Mouse (Mus musculus): ENCODE measurements around the gene G6pdx. TPM values are rescaled to one million over a fixed set of nuclear protein-coding genes. Genes with fewer than 3 reads are reported as not detected.

Gene G6pdx
- polyA plus RNA-seq (2014; fragmentation: Nextera tagmentation; extraction: Ambion mirVana), result 25.7 and 26.6 TPM in 2 replicates

DNA sequence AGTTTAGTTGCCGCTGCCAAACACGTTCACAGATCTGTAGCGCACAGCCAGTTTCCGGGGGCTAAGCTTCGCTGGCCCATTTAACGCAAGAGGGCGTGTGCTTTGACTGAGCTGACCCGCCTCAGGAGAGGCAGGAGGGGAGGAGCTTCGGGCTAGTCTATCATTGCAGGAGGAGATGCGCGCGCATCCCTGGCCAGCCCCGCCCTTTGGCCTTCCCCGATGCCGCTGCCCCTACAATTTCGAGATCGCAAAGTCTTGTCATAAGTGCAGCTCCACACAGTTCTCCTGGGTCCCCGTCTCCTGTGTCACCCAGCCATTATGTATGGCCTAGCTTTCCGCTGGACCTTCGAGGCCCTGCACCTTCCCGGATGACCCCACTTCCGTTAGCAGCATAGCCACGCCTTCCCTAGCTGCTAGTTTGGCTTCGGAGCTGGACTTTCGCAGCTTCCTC, at the start of gene G6pdx:
TSS of gene G6pdx (minus strand) at position 369 of the 451 bp plus-strand sequence.
- Histone ChIP-seq H3K4me3 (ENCODE audit: low read depth, low read length) (peak within 1 kb of the TSS; percentile 64), H3K9me3 (replicated peaks; ENCODE audit: control insufficient read depth, low read length) (no peaks in the 10 kb centered on the region), H3K4me2 (peak within 1 kb of the TSS; percentile 71), H3K36me3 (ENCODE audit: control insufficient read depth, insufficient read depth, low read length) (no peaks in the 10 kb centered on the region), H3K4me1 (ENCODE audit: control insufficient read depth, insufficient read depth, low read length) (0 out of 2 replicates have a peak, but pooled peaks cover 3% of the 10 kb centered on the region), H3K27me3 (ENCODE audit: control insufficient read depth, insufficient read depth, low read length) (no peaks in the 10 kb centered on the region), H3K27ac (ENCODE audit: low read depth, low read length) (peak within 1 kb of the TSS; percentile 62), H3K9ac (ENCODE audit: low read depth, low read length) (peak within 1 kb of the TSS; percentile 74)
- peak; percentile 79 for ATAC-seq (replicated peaks; ENCODE audit: insufficient number of reproducible peaks, low FRiP score, low TSS enrichment)
- 16% methylated on average over 25 of the region's 25 CpGs for WGBS (ENCODE audit: insufficient replicate concordance)

DNA sequence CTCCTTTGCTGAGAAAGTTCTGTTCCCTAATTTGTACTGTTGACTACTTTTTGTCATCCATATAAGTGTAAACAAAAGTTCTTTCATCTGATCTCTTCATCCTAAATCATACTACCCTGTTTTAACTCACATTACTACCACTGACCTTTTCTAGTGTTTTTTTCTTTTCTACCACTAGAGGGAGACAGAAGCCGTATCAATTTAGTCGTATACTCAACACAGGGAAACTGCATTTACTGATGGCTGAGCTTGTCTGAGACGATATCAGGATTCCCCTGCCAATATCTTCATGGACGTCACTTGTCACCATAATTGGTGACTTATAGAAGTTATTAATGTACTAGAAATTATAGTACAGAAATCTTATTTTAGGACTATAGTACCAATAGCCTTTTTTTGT, 23.8 kb upstream of the G6pdx start:
- H3K4me2 ChIP-seq, result no peak overlapping the region
- H3K27me3 ChIP-seq (ENCODE audit: control insufficient read depth, insufficient read depth, low read length), result no peaks in the 10 kb centered on the region
- no peak overlapping the region for H3K4me3 ChIP-seq (ENCODE audit: low read depth, low read length)
- H3K9ac ChIP-seq (ENCODE audit: low read depth, low read length), result no peak overlapping the region
- ATAC-seq (replicated peaks; ENCODE audit: insufficient number of reproducible peaks, low FRiP score, low TSS enrichment), result no peak
- no peak overlapping the region for H3K27ac ChIP-seq (ENCODE audit: low read depth, low read length)
- H3K4me1 ChIP-seq (ENCODE audit: control insufficient read depth, insufficient read depth, low read length), result no peaks in the 10 kb centered on the region
- no peaks in the 10 kb centered on the region for H3K36me3 ChIP-seq (ENCODE audit: control insufficient read depth, insufficient read depth, low read length)
- H3K9me3 ChIP-seq (replicated peaks; ENCODE audit: control insufficient read depth, low read length), result no peaks in the 10 kb centered on the region
- 7% methylated on average over 4 of the region's 4 CpGs for whole genome bisulfite sequencing (ENCODE audit: insufficient replicate concordance)

DNA sequence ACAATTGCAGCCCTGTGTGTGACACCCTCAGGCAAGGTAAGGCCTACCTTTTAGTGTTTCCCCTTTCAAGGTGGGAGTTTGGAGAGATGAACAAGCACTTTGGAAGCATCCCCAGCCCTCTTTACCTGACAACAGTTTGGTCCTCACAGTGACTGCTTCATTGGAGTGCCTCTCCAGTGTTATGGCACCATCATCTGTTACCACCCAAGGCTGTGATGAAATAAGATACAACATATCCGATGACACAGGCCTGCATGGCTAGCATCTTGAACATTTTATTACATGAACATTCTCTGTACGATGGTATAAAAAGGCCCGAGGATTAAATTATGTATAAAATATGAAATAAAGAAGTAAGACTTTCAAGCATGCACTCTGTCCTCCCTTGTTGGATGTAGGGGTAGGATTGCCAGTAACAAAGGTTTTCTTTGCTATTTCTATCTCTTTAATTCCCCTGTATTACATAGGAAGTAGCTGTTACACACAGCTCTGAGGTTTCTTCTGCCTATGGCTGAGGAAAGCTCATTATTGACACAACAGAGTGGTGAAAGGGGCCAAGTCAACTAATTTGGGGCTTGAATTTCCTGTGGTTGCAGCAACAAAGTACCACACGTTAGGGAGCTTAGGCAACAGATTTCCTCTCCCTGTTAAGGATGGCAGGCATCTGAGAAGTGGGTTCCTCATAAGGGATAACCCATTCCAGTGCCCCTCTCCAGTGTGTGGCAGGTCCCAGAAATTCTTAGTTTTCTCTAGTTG, 22.3 kb upstream of the G6pdx start:
- Histone ChIP-seq H3K9me3 (replicated peaks; ENCODE audit: control insufficient read depth, low read length) (no peaks in the 10 kb centered on the region), H3K9ac (ENCODE audit: low read depth, low read length) (no peak overlapping the region), H3K4me2 (no peak overlapping the region), H3K4me1 (ENCODE audit: control insufficient read depth, insufficient read depth, low read length) (no peaks in the 10 kb centered on the region), H3K27ac (ENCODE audit: low read depth, low read length) (no peak overlapping the region), H3K27me3 (ENCODE audit: control insufficient read depth, insufficient read depth, low read length) (no peaks in the 10 kb centered on the region), H3K4me3 (ENCODE audit: low read depth, low read length) (no peak overlapping the region), H3K36me3 (ENCODE audit: control insufficient read depth, insufficient read depth, low read length) (no peaks in the 10 kb centered on the region)
- no peak for ATAC-seq (replicated peaks; ENCODE audit: insufficient number of reproducible peaks, low FRiP score, low TSS enrichment)
- WGBS (ENCODE audit: insufficient replicate concordance), result 74% methylated on average over 4 of the region's 4 CpGs

DNA sequence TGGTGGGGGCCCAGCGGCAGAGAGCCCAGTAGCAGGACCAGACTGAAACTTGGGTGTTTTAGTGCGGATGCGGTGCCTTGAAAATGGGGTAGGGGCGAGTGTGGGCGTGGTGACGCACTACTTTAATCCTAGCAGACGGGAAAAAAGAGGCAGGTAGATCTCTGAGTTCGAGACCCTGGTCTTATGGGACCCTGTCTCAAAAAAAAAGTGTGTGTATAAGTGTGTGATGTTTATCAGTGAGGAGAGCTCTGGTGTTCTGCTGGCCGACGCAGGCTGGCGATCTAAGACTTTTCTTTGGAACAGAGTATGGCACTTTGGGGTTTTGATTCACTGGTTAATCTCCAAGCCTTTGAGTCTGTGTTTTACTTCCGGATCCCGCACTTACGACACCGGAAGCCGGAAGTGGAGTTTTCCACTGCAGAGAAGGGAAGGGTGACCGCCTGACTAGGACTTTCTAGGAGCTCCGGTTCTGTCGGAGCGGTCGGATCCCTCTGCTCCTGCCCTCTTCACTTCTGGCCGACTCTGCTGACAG, 362 bp upstream of the G6pdx start:
- H3K9ac ChIP-seq (ENCODE audit: low read depth, low read length), result peak overlapping the region; percentile 74
- peak overlapping the region; percentile 62 for H3K27ac ChIP-seq (ENCODE audit: low read depth, low read length)
- 13% methylated on average over 22 of the region's 22 CpGs for WGBS (ENCODE audit: insufficient replicate concordance)
- peak; percentile 43; the same call in 1 of the 2 replicates for ATAC-seq (replicated peaks; ENCODE audit: insufficient number of reproducible peaks, low FRiP score, low TSS enrichment)
- H3K36me3 ChIP-seq (ENCODE audit: control insufficient read depth, insufficient read depth, low read length), result no peaks in the 10 kb centered on the region
- no peaks in the 10 kb centered on the region for H3K27me3 ChIP-seq (ENCODE audit: control insufficient read depth, insufficient read depth, low read length)
- no peaks in the 10 kb centered on the region for H3K9me3 ChIP-seq (replicated peaks; ENCODE audit: control insufficient read depth, low read length)
- peak overlapping the region; percentile 71 for H3K4me2 ChIP-seq
- H3K4me3 ChIP-seq (ENCODE audit: low read depth, low read length), result peak overlapping the region; percentile 64
- 0 out of 2 replicates have a peak, but pooled peaks cover 3% of the 10 kb centered on the region for H3K4me1 ChIP-seq (ENCODE audit: control insufficient read depth, insufficient read depth, low read length)

DNA sequence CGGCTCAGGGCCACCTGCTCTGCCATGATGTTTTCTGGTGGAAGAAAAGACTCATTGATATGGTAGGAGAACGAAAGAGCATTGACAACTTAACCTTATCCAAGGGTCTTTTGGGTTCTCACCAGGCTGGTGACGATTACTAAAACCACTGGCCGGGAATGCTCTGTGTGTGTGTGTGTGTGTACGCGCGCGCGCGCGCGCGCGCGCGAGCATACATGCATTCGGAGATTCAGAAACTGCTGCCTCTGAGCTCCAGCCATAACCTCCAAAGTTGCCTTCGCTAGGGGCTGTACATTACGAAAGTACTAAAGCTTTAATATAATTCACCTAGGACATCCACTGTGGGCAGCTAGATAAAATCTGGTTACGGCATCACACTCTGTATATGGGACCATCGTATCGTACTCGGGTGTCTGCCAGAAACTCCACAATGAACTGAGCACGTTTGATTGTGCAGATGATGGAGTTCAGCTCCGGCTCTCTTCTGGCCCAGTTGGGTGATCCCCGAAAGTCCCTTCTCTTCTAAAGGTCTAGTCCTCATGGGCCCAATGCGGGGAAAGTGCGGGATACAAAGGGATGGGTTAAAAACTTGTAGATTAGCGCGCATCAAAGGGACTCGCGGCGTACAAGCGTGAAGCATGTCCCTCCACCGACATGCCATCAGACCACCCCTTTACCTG, 708 bp downstream of the G6pdx start:
- Histone ChIP-seq H3K4me2 (peak overlapping the region; percentile 71), H3K36me3 (ENCODE audit: control insufficient read depth, insufficient read depth, low read length) (no peaks in the 10 kb centered on the region), H3K27me3 (ENCODE audit: control insufficient read depth, insufficient read depth, low read length) (no peaks in the 10 kb centered on the region), H3K4me1 (ENCODE audit: control insufficient read depth, insufficient read depth, low read length) (0 out of 2 replicates have a peak, but pooled peaks cover 3% of the 10 kb centered on the region), H3K9me3 (replicated peaks; ENCODE audit: control insufficient read depth, low read length) (no peaks in the 10 kb centered on the region), H3K9ac (ENCODE audit: low read depth, low read length) (peak overlapping the region; percentile 74), H3K4me3 (ENCODE audit: low read depth, low read length) (peak overlapping the region; percentile 64), H3K27ac (ENCODE audit: low read depth, low read length) (no peak overlapping the region)
- 21% methylated on average over 35 of the region's 35 CpGs for WGBS (ENCODE audit: insufficient replicate concordance)
- ATAC-seq (replicated peaks; ENCODE audit: insufficient number of reproducible peaks, low FRiP score, low TSS enrichment), result no peak

DNA sequence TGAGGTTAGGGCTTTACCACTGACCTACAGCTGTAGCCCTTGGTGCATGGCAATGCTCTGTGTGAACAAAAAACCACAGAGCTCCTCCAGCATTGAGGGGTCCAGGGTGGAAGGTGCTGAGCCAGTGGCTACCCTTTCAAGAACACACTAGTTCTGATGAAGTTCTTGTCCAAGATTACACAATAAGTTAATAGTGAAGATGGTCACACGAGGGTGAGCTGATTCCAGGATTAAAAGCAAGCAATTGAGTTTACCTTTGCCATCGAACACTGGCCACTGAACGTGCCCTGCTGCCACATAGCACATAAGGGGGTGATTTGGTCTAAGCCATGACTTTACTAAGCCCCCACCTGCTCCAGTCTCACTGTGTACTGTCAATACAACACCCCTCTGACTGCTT, 1.9 kb downstream of the G6pdx start:
- H3K9ac ChIP-seq (ENCODE audit: low read depth, low read length), result no peak overlapping the region
- H3K27ac ChIP-seq (ENCODE audit: low read depth, low read length), result no peak overlapping the region
- 0 out of 2 replicates have a peak, but pooled peaks cover 3% of the 10 kb centered on the region for H3K4me1 ChIP-seq (ENCODE audit: control insufficient read depth, insufficient read depth, low read length)
- H3K9me3 ChIP-seq (replicated peaks; ENCODE audit: control insufficient read depth, low read length), result no peaks in the 10 kb centered on the region
- no peak for ATAC-seq (replicated peaks; ENCODE audit: insufficient number of reproducible peaks, low FRiP score, low TSS enrichment)
- no peaks in the 10 kb centered on the region for H3K27me3 ChIP-seq (ENCODE audit: control insufficient read depth, insufficient read depth, low read length)
- 71% methylated on average over 3 of the region's 3 CpGs for WGBS (ENCODE audit: insufficient replicate concordance)
- H3K4me3 ChIP-seq (ENCODE audit: low read depth, low read length), result no peak overlapping the region
- no peak overlapping the region for H3K4me2 ChIP-seq
- no peaks in the 10 kb centered on the region for H3K36me3 ChIP-seq (ENCODE audit: control insufficient read depth, insufficient read depth, low read length)

DNA sequence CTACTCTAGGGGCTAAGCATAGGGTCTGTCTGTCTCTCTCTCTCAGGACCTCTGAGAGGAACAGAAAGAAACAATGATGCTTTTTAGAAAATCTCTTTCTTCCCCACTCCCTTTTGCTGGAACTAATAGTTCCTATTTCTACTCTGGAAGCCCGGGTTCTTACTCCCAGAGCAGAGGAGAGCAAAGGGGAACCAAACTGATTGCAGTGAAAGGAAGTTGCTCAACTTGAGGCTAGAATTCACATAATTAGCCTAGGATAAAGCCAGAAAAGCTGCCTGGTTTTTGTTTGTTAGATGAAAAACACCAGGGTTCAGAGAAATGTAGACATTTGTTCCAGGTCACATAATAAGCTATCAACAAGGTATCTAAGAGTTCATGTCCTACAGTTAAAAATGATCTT, 2.7 kb downstream of the G6pdx start:
- H3K4me3 ChIP-seq (ENCODE audit: low read depth, low read length), result no peak overlapping the region
- no peak overlapping the region for H3K9ac ChIP-seq (ENCODE audit: low read depth, low read length)
- H3K27me3 ChIP-seq (ENCODE audit: control insufficient read depth, insufficient read depth, low read length), result no peaks in the 10 kb centered on the region
- H3K9me3 ChIP-seq (replicated peaks; ENCODE audit: control insufficient read depth, low read length), result no peaks in the 10 kb centered on the region
- 62% methylated on average over 1 of the region's 1 CpGs for WGBS (ENCODE audit: insufficient replicate concordance)
- no peak overlapping the region for H3K27ac ChIP-seq (ENCODE audit: low read depth, low read length)
- ATAC-seq (replicated peaks; ENCODE audit: insufficient number of reproducible peaks, low FRiP score, low TSS enrichment), result no peak
- no peak overlapping the region; the same call in none of the 2 replicates for H3K4me2 ChIP-seq
- H3K36me3 ChIP-seq (ENCODE audit: control insufficient read depth, insufficient read depth, low read length), result no peaks in the 10 kb centered on the region
- 0 out of 2 replicates have a peak, but pooled peaks cover 3% of the 10 kb centered on the region for H3K4me1 ChIP-seq (ENCODE audit: control insufficient read depth, insufficient read depth, low read length)

DNA sequence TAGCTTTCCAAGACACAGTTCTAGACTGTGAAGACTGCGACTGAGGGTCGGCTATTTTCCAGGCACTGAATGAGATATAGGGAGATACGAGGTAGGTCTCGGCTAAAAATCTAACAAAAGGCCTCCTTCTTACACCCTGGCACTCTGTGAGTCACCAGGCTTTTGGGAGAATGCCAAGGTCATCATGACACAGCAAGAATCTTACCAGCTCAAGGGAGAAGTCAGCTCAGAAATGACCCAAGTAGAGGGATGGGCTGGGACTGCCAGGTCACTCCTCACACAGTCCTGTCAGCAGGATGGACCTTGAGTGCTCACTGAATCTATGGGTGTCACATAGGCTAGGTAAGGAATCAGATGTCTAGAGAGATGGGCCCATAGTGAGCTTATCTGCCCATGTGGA, 3.8 kb downstream of the G6pdx start:
- 65% methylated on average over 4 of the region's 4 CpGs for WGBS (ENCODE audit: insufficient replicate concordance)
- peak overlapping the region; percentile 57 for H3K27ac ChIP-seq (ENCODE audit: low read depth, low read length)
- no peaks in the 10 kb centered on the region for H3K36me3 ChIP-seq (ENCODE audit: control insufficient read depth, insufficient read depth, low read length)

More for the DNA sequence above, 3.8 kb downstream of the G6pdx start:
- Histone ChIP-seq H3K4me2 (peak overlapping the region; percentile 11; the same call in 1 of the 2 replicates), H3K9me3 (replicated peaks; ENCODE audit: control insufficient read depth, low read length) (no peaks in the 10 kb centered on the region), H3K4me1 (ENCODE audit: control insufficient read depth, insufficient read depth, low read length) (0 out of 2 replicates have a peak, but pooled peaks cover under 1% of the 10 kb centered on the region), H3K9ac (ENCODE audit: low read depth, low read length) (no peak overlapping the region), H3K4me3 (ENCODE audit: low read depth, low read length) (no peak overlapping the region), H3K27me3 (ENCODE audit: control insufficient read depth, insufficient read depth, low read length) (no peaks in the 10 kb centered on the region)
- ATAC-seq (replicated peaks; ENCODE audit: insufficient number of reproducible peaks, low FRiP score, low TSS enrichment), result peak; percentile 28; the same call in 1 of the 2 replicates

Measured in heart, embryonic 11.5 days (tissue).